Mouse (Mus musculus) thymus, postnatal 36 days (tissue): Measurements from ENCODE around the gene Snrpn.
"Not testable (repeated sequence)": the region's sequence is repeated elsewhere in the genome, so short reads cannot be mapped to it uniquely, and the experiment has no call there.

Source experiments
- DNase-seq, 2 experiments: peaks; one replicate each; pipeline ENCODE4 v3.0.0; 2022; ENCODE audit warnings: mixed read lengths in 2 of 2

Gene Snrpn

GRCm38 (mm10) chr7:60139742-60140480, at the start of gene Snrpn:
Gene Snrpn (minus strand): TSS chr7:60140219.
- DNase-seq: no peak

DNA sequence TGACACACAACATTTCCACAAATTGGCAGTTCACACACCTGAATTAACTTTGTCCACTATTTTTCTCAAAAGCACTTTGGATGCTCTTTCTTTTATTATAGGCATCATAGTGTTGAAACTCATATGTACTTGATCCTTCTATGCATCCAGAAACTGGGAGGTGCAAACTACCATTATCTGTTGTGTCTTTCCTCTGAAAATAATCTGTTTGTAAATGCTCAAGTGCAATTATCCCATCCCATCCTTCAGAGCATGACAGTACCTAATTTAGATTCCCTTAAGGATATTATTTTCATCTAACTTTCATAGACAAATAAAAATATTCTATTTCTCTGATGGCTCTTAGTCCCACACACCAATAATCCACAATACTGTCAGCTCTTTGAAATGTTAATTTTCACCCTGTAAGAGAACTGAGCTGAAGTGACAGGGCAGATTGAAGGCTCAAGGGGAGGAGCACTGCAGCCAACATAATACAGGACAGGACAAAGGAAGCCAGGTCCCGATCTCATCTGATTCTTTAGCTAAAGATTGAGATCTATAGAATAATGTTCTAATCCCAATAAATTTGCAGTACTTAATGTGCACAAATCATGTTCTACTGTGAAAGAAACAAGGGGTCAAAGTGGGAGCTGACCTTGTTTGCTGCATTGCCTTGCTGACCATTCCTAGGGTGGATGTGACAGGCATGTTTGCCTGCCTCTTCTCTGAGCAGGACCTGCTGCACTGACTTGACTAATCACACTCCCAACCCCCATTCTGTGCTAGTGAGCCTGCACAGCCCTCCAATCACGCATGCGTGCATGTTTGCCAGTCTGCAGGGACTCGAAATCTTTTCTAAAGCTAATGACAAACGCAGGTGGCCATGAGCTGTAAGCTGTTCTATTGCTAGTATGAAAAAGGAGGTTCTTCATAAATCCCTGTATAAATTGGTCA, 30.5 kb upstream of the Snrpn start:
- DNase-seq: no peak

- DNase-seq: no peak
Observed at GRCm38 (mm10) chr7:60125332-60125731, 14.7 kb downstream of the Snrpn start.

DNA sequence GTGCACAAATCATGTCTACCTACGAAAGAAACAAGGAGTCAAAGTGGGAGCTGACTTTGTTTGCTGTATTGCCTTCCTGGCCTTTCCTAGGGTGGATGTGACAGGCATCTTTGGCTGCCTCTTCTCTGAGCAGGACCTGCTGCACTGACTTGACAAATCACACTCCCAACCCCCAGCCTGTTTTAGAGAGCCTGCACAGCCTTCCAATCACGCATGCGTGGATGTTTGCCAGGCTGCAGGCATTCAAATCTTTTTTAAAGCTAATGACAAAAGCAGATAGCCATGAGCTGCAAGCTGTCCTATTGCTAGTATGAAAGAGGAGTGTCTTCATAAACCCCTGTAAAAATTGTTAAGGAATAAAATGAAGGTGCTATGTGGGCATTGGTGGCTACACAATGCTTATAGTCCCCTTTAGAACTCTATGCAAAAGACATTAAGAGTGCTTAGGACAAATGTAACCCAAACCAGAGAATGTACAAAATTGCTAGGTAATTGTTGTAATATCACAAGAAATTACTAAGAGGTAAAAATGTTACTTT, 16.9 kb downstream of the Snrpn start:
- not testable (repeated sequence) for DNase-seq

DNA sequence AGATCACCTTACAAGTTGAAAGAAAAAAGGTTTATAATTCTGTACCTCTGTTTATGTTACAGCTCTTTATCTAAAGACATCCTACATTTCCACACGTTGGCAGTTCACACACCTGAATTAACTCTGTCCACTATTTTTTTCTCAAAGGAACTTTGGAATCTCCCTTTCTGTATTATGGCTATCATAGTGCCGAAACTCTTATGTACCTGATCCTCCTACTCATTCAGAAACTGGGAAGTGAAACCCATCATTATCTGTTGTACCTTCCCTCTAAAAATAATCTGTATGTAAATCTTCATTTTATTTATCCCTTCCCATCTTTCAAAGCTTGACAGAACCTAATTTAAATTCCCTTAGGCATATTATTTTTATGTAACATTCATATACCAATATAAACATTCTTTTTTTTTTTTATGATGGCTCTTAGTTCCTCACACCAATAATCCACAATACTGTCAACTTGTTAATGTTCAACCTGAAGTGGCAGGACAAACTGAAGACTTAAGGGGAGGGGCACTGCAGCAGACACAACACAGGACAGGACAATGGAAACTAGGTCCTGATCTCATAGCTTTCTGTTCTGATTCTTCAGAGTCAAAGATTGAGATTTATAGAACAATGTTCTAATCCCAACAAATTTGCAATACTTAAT, 17.5 kb downstream of the Snrpn start:
- no peak for DNase-seq

DNA sequence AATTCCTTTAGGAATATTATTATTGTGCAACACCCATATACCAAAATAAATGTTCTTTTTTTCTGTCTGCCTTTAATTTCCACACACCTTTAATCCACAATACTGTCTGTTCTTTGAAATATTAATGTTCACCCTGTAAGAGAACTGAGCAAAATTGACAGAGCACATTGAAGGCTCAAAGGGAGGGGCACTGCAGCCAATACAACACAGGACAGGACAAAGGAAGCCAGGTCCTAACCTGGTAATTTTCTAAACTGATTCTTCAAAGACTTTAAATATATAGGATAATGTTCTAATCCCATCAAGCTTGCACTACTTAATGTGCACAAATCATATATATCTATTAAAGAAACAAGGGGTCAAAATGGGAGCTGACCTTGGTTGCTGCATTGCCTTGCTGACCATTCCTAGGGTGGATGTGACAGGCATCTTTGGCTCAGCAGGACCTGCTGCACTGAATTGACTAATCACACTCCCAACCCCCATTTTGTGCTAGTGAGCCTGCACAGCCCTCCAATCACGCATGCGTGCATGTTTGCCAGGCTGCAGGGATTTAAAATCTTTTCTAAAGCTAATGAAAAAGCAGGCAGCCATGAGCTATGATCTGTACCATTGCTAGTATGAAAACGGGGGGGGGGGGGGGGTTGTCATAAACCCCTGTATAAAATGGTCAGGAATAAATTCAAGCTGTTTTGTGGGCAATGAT, 42.7 kb downstream of the Snrpn start:
- DNase-seq: no peak

DNA sequence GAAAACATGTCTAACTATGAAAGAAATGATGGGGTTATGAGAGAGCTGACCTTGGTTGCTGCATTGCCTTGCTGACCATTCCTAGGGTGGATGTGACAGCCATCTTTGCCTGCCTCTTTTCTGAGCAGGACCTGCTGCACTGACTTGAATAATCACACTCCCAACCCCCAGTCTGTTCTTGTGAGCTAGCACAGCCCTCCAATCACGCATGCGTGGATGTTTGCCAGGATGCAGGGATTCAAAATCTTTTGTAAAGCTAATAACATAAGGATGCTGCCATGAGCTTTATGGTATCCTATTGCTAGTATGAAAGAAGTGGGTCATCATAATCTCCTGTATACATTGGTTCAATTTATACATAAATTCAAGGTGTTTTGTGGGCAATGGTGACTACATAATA, 63.7 kb downstream of the Snrpn start:
- no peak for DNase-seq

DNA sequence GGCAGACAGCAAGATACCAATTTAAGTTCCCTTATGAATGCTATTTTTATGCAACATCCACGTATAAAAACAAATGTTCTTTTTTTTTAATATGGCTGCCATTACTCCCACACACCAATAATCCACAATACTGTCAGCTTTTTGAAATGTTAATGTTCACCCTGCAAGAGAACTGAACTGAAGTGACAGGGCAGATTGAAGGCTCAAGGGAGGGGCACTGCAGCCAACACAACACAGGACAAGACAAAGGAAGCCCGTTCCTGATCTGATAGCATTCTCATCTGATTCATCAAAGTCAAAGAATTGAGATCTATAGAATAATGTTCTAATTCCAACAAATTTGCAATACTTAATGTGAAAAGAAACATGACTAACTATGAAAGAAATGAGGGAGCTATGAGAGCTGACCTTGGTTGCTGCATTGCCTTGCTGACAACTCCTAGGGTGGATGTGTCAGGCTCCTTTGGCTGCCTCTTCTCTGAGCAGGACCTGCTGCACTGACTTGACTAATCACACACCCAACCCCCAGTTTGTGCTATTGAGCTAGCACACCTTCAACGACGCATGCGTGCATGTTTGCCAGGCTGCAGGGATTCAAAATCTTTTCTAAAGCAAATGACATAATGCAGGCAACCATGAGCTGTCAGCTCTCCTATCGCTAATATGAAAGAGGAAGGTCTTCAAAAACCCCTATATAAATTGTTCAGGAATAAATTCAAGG, 92.4 kb downstream of the Snrpn start:
- no peak for DNase-seq

DNA sequence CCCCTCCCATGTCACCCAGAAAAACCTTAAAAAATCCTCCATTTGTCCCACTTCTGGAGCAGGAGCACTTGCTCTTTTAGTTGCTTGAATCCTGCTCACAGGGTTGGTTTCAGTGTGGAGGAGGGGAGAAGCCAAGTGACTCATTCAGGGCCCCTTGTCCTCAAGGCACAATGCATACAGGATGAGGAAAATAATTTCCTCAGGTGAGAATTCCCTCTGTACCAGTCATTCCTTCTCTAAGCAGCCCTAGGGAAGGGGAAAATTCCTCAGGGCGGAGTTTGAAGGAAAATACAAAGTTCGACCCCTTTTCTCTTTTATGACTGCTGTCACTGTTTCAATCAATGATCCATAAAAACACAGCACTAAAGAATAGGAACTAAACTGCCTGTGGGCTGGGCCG, 126.8 kb downstream of the Snrpn start:
- no peak for DNase-seq

DNA sequence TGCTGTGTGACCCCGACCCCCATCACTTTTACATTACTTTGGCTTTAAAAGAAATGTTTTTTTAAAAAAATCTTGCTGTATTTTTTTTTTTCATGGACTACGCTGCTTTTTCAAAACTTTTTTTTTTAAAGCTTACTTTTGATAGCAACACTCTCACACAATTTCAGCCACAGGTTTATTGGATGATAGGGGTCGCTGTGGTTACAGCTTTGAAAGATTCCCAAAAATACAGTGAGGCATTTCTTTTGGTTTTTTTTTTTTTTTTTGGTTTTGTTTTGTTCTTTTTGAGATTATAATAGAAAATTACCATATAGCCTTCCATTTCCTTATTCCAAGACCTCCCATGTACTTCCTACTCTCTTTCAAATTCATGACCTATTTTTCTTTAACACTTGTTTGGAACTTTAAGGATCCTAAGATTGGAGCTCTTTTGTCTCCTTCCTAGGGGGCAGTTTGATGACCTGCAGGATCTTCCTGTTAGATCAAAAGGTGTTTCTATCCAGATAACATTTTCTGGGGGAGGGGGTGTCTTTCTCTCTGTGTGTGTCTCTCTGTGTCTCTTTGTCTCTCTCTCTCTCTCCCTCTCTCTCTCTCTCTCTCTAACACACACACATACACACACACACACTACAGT, 132.2 kb downstream of the Snrpn start:
- DNase-seq: no peak

GRCm38 (mm10) chr7:60006262-60006661, 133.8 kb downstream of the Snrpn start:
- no peak for DNase-seq

- peak in 1 of 2 experiments; percentile 3 for DNase-seq
Observed at GRCm38 (mm10) chr7:60004606-60005330, 135.3 kb downstream of the Snrpn start, which contains the start of the genes Snurf and Gm38393. Gene Snurf (minus strand): TSS chr7:60005049. Gene Gm38393 (minus strand): TSS chr7:60005064.

DNA sequence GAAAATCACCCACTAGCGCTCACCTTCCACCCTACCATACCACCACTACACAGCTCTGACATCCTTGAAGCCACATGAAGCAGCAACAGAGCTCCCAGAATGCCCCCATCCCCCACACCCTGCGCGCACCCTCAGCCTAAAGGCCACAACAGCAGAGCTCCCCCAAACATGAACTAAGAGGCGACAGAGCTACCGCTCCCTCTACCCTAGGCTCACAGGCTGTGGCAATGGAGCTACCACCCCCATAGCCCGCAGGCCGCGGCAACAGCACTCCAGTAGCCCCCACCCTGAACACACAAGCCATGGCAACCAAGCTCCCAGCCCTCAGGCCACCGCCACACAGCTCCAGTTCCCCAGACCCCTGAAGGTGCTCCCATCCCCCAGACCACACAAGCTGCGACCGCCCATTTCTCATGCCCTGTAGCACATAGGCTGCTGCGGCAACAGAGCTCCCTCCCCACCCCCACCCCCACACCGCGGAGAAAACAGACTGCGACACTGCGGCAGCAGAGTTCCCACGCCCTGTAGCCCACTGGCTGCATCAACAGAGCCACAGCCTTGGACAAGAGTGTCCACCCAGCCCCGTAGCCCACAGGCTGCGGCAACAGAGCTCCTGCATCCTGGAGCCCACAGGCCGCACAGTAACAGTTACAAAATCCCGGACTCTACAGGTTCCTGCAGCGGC, 136.0 kb downstream of the Snrpn start:
- DNase-seq: peak in 1 of 2 experiments; percentile 9

- DNase-seq: no peak
Observed at GRCm38 (mm10) chr7:60003006-60003865, 136.8 kb downstream of the Snrpn start.

- DNase-seq: no peak
Observed at GRCm38 (mm10) chr7:59978646-59979045, 161.4 kb downstream of the Snrpn start.
